Mouse (Mus musculus): Measurements from ENCODE around the gene Mrpl51.

Mrpl51 gene

DNA sequence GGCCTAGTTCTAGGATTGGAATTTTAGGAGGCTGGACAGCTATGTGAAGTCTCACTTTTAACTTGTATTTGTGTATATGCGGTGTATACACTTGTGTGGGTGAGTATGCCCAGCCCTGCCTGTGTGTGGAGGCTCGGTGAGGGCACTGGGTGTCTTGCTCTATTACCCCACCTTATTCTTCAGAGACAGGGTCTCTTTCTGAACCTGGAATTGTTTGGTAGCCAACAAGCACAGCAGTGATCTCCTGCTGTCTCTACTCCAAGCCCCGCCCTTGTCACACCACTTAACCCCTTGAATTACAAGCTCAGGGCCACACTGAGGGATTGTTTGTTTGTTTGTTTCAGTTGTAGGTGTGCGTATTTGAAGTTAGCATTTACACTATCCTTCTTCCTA, 40.4 kb downstream of the Mrpl51 start:
- in situ Hi-C loops (cut with MboI) = no loop called here

DNA sequence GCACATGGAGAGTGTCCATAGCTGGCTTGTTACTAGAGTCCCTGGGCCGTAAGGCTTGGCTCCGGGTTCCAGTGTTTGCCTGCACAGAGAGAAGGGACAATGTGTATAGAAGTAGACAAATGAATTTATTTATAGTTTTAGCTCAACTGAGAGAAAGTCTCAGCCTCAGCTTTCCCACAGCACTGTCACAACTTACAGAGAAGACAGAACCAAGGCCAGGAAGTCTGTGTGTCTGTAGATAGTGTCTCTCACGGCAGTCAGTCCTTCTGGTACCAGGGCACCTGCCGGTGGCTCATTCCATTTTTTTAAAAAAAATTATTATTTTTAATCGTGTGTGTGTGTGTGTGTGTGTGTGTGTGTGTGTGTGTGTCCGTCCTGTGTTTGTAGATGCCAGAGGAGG, 40.9 kb downstream of the Mrpl51 start:
- in situ Hi-C loops (cut with MboI) = no loop called here

GRCm38 (mm10) chr6:125233816-125234519, 42.4 kb downstream of the Mrpl51 start:
- in situ Hi-C loops (cut with MboI) = no loop called here

- in situ Hi-C loops (cut with MboI) = no loop called here
Measured at GRCm38 (mm10) chr6:125234520-125234828, 42.9 kb downstream of the Mrpl51 start.

DNA sequence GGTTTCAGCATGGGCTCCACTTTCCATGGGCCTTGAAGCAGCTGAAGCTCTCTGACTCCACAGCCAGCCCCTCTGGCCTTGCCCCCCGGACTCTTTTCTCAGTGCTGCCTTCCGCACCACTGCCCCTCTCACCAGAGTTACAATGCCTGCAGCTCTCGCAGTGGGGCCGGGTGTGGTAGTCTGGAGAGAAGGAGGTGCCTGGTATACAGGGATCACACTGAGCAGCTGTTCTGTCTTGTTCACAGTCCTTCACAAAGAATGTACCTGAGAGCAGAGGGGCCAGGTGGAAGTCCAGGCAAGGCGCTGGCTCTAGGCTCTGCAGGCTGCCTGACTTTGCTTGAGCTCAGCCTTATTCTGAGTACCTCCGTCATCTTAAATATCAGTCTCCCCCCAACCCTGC, 44.7 kb downstream of the Mrpl51 start:
- in situ Hi-C loops (cut with MboI) = no loop called here

GRCm38 (mm10) chr6:125236782-125237181, 45.2 kb downstream of the Mrpl51 start, which contains the start of gene Cd27:
Cd27 (minus strand) TSS chr6:125237010.
- in situ Hi-C loops (cut with MboI) = no loop called here

DNA sequence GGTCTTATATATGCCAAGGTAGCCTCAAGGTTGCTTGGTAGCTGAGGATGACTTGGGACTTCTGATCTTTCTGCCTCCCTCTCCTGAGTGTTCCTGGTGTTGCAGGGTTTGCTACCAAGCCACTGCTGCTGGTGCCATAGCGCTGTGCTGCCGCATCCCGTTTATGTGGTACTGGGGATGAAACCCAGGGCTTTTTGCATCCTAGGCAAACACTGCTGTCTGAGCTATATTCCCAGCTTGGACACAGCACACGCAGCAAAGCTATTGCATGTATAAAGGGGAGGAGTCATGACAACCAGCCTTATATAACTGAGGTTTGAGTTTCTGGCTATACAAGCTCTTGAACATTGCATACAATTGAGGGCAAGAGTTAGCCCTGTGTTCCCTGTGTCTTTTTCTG, 45.8 kb downstream of the Mrpl51 start:
- in situ Hi-C loops (cut with MboI) = no loop called here

DNA sequence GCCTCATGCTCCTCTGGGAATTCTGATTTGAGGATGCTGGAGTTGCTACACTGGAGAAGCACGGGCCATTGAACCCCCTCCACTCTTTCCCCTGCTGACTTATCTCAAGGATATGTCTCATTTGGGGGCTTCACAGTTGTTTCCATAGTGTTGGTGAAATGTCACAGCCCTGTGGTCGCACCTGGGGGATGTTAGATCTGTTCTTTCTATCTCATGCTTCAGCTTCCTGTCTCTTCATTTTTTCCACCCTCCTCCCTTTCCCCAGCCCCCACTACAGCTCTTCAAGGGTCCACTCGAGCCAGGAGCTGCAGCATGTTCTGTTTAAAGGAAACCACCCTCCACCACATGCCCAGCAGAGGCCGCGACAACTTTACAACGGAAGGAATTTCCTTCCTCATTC, 46.8 kb downstream of the Mrpl51 start:
- in situ Hi-C loops (cut with MboI) = no loop called here

DNA sequence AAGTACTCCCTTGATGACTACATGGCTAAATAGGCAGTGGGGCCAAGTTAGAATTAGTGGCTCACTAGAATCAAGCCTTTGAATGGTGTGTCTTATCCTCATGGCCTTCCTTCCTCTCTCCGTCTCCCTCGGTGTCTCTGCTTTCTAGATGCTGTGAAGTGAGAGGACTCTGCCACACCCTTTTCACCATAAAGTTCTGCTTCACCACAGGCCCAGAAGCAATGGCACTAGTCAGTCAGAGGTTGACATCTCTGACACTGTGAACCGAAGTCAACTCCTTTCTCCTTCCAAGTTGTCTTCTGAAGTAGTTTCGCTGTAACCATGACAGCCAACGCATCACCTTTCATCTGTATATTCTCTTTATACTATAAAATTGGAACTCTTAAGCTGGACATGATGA, 47.9 kb downstream of the Mrpl51 start:
- in situ Hi-C loops (cut with MboI) = no loop called here

DNA sequence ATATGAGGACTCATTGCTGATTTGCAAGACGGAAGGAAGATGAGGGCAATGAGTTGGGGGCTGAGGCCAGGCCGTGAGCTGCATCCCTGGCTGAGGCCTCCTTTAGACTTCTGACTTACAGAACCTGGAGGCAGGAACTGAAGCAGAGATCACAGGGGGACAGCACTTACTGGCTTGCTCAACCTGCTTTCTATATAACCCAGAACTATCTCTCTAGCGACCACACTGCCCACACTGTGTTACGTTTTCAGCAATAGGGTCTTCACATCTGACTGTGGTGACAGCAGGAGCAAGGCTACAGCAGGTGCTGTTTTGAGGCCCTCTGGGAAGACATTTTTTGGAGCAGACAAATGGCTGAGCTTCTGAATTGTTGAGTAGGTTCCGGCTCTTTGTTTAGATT, 49.0 kb downstream of the Mrpl51 start:
- in situ Hi-C loops (cut with MboI) = no loop called here

- in situ Hi-C loops (cut with MboI) = no loop called here
Measured at GRCm38 (mm10) chr6:125241566-125241965, 50.0 kb downstream of the Mrpl51 start.

- in situ Hi-C loops (cut with MboI) = no loop called here
Measured at GRCm38 (mm10) chr6:125244551-125244950, 53.0 kb downstream of the Mrpl51 start.
